Mouse (Mus musculus): Measurements from ENCODE around the gene Acot8.

DNA sequence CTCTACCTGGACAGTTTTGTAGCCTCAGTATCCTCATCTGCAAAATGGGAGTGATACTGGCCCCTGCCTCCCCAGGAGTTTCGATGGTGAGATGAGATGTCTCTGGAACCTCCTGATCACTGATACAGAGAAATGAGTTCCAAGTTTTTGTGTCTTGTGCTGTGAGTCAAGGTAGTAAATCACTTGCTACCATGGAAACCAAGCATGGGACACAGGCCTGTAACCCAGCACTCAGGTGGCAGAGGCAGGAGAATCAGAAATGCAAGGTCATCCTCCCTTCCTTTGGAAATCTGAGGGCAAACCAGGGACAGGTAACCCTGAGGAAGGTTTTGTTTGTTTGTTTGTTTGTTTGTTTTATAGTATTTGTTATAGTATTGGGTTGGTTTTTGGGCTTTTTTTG lies 24.4 kb upstream of the Acot8 start:
- TF ChIP-seq CTCF (IDR thresholded peaks at IDR 0.05; ENCODE audit: low read depth, low read length) (no peak), GATA2 (IDR thresholded peaks at IDR 0.05; ENCODE audit: borderline replicate concordance, low read depth, low read length) (no peak), TAL1 (conservative IDR thresholded peaks at IDR 0.05; ENCODE audit: low read depth, low read length) (no peak), POLR2AphosphoS5 (IDR thresholded peaks at IDR 0.05; ENCODE audit: insufficient replicate concordance, low read depth, low read length) (no peak)
